Mouse (Mus musculus) adrenal gland, postnatal 36 days (tissue): ENCODE data around the gene Mesp2. TPM values are rescaled to one million over a fixed set of nuclear protein-coding genes. Genes with fewer than 3 reads are reported as not detected.
A peak's percentile ranks its signal among the peaks of the same experiment; 100 is the strongest.

Experiments used
- DNase-seq, 2 experiments: peaks; one replicate each; pipeline ENCODE4 v3.0.0; 2021; ENCODE audit warnings: mixed read lengths in 1 of 2
- total RNA-seq, 2 experiments: library from RNA; stranded (reverse); gene quantifications; 2 replicates each; pipeline ENCODE4 v1.2.3; 2021

Mesp2 gene
- total RNA-seq, 2 experiments from 2014 or later, result 0.26 to 0.79 TPM

- peak; percentile 79 to 84 for DNase-seq
These were observed 6.6 kb upstream of the Mesp2 start for GRCm38 (mm10) chr7:79803887-79804286.

DNA sequence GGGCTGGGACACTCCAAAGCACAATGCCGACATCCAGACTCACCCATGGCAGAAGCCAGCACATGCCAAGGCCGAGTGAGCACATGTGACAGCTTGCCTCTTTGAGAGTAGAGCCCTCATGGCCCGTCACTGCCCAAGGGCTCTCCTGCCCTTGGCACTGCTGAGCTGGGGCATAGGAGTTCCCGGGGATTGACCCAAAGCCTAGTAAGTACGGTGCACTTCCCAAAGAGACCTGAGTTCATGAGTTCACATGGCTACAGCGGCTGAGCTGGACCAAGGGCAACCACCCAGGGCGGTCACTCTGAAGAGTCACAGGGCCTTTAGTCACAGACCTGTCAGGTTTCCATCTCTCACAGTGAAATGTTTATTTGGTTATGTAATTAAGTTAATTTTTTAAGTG is 2.0 kb upstream of the Mesp2 start:
- peak; percentile 32 to 59 for DNase-seq

DNA sequence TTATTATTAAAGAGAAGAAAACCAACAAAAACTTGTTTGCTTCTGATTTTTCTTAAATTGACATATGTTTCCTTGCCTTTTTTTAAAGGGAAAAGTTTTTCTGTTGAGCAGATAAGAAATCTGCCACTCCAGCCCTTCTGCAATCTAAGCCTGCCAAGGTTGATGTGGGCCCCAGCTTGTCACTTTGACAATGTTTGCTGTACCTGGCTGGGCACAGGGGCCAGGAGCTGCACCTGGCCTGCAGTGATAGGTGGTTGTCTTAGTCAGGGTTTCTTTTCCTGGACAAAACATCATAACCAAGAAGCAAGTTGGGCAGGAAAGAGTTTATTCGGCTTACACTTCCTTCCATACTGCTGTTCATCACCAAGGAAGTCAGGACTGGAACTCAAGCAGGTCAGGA is 2.9 kb downstream of the Mesp2 start:
- DNase-seq, result no peak

DNA sequence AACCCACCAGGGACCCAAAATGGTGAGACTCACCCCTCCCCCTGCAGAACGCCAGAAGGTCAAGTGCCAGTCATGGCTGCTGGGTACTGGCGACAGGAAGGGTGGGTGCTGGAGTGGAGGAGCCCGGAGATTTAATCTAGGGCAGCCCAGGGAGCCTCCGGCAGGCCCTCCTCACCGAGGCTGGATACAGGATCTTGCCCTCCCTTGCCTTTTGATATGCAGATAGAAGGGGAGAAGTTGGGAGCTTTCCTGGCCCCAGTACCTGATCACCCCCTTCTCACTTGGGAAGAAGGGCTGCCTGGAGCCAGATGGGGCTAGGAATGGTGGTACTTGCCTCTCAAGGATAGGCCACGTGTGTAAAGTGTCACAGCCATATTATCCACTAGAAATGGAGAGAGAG is 7.8 kb downstream of the Mesp2 start:
- DNase-seq, result no peak

DNA sequence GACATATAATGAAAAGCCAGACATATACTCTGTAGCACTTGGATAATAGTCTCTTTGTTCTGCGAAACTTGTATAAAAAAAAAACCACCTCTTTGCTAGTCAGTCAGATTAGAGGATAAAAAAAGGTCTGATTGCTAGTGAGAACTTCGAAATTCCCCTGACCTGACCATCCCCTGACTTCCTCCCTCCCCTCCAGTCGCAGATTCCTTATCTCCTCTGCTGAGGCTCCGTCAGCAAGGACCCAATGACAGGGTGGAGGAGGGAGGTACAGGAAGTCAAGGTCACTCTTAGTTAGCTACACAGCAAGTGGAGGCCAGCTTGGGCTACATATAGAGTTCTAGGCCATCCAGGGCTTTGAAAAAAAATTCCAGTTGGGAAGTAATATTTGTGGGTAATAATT is 9.0 kb downstream of the Mesp2 start:
- DNase-seq, result no peak

DNA sequence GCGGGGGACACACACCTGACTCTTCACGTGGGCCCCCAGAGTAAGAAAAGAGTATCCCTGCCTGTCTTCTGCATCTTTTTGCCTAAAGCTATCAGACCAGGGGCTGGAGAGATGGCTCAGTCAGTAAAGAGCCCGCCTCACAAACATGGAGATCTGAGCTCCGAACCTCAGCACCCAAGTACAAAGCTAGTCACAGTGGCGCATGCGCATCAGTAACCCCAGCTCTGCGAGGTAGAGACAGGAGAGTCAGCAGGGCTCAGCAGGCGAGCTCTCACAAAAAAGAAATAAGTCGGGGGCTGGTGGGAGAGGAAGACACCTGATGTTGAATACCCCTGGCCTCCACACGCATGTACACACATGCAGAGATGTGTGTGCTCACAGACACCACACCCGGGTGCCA is 9.5 kb downstream of the Mesp2 start:
- DNase-seq, result no peak

- DNase-seq, result no peak
These were observed 11.7 kb downstream of the Mesp2 start for GRCm38 (mm10) chr7:79822092-79822695.

DNA sequence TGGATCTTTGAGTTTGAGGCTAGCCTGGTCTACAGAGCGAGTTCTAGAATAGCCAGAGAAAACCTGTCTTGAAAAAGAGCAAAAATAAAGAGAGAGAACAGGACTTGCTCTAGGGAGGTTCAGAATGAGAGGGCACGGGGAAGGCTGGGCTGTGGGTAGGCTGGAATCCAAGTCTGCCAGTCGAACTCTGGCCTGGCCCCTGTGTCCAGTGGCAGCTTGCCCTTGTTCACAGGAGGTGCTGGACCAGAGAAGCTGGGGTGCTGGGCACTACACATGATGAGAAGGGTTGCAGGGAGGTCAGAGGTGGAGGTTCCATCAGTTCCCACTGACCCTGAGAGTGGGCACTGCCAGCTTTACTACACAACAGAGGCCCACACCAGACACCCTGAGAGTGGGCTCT is 17.8 kb downstream of the Mesp2 start:
- DNase-seq, result no peak

GRCm38 (mm10) chr7:79831145-79831544 is 20.6 kb downstream of the Mesp2 start:
- DNase-seq, result no peak

DNA sequence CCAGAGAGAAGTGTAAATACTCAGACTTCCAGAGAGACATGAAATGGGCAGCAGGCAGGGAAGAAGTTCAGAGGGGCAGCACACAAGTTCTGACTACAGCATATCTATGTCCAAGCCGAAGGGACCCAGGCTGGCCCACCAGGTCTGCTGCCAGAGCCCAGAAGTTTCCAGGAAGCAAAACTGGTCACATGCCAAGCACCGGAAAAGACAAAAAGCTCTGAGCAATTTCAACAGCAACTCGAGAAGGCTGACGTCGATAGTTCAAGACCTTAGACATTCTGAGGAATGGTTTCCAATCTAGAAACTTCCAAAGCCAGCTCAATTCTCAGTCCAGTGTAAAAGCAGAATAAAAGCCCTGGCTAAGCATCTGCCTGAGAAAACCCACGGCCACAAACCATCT is 21.1 kb downstream of the Mesp2 start:
- DNase-seq, result no peak

GRCm38 (mm10) chr7:79832980-79833379 is 22.5 kb downstream of the Mesp2 start:
- DNase-seq, result no peak

- DNase-seq, result no peak
These were observed 24.7 kb downstream of the Mesp2 start for GRCm38 (mm10) chr7:79835196-79835595.

- DNase-seq, result no peak
These were observed 26.7 kb downstream of the Mesp2 start for GRCm38 (mm10) chr7:79837247-79837646.

DNA sequence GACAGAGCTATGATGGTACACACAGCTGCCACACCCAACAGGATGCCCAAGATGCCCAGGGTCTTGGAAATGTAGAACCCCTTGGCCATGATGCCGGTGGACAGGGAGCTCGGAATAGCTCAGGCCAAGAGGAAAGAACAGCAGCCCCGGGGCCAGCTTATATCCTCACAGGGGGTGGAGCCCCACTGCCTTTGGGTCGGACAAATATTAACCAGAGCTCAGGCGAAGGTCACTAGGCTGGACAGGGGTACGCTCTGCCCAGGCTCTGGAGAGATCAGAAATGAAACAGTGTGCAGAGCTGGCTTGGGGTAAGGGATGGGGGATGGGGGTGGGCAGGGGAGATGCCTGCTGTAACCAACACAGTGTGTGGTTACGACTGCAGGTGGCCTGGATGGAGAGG is 31.6 kb downstream of the Mesp2 start:
- DNase-seq, result no peak

GRCm38 (mm10) chr7:79844090-79844802 is 33.7 kb downstream of the Mesp2 start:
- DNase-seq, result peak in 1 of 2 experiments; percentile 26

GRCm38 (mm10) chr7:79846342-79846741 is 35.8 kb downstream of the Mesp2 start:
- no peak for DNase-seq

GRCm38 (mm10) chr7:79847456-79848451 is 37.2 kb downstream of the Mesp2 start:
- peak in 1 of 2 experiments; percentile 35 for DNase-seq

DNA sequence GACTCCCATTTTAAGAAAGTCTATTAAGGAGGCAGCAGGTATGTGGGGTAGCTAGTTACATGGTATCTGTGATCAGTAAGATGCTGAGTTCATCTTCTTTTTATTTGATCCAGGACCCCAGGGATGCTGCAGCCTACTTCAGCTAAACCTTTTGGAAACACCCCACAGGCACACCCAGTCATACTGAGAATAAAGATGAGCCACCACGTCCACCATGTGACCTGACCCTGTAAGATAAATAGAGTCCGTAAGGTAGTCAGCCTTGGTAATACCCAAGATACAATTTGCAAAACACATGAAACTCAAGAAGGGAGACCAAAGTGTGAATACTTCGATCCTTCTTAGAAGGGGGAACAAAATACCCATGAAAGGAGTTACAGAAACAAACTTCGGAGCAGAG is 45.8 kb downstream of the Mesp2 start:
- no peak for DNase-seq

GRCm38 (mm10) chr7:79858202-79858934 is 47.8 kb downstream of the Mesp2 start:
- no peak for DNase-seq

- DNase-seq, result peak; percentile 39 to 41
These were observed 48.6 kb downstream of the Mesp2 start for GRCm38 (mm10) chr7:79858956-79859630.

DNA sequence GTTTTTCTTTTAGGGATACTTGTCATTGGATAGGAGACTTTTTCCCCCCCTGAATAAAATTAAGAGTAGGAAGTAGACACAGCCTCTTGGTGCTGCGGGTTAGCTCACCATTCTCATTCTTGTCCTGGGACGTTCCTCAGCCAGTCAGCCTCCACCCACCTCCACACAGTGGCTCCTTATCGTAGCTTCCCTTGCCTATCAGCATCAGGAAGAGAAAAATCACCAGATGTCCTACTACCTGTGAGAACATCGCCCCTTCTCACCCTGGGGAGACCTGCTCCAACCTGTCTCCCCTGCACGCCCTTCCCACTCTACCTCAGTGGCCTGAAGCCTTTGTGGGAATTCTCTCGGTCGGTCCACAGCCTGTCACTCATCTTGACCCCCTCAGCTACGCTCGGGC is 50.3 kb downstream of the Mesp2 start, which contains the start of gene Anpep:
TSS of gene Anpep (minus strand) at position 249 of the 400 bp plus-strand sequence.
- DNase-seq, result no peak
